Mouse (Mus musculus): ENCODE data around the gene Chpf. TPM values are rescaled to one million over a fixed set of nuclear protein-coding genes. Genes with fewer than 3 reads are reported as not detected.
A peak's percentile ranks its signal among the peaks of the same experiment; 100 is the strongest.

Chpf gene
- polyA plus RNA-seq, 1 experiment from 2014 or later: 24.6 TPM

DNA sequence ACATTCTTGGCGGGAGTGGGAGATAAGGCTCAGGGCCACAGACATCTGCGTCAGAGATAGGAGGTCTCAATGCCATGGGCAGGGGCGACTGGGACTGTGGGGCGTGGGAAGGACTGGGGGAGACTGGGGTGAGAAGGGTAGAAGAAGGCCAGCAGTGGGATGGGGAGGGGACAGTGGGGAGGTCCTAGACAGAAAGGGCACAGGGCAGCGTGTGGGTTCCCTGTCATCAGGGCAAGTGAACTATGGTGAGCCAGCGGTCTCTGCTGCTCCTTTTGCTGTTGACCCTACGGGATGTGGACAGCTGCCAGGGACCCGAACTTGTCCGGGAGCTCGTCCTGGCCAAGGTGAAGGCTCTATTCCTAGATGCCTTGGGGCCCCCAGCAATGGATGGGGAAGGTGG is 27.9 kb upstream of the Chpf start, which contains the start of gene Inha:
Gene Inha, plus strand, starts transcription at position 72 of the 400 bp plus-strand sequence.
- ATAC-seq (ENCODE audit: low FRiP score, low TSS enrichment) (no peak), DNase-seq (ENCODE audit: low spot score) (no peak)
- TF ChIP-seq EP300 (optimal IDR thresholded peaks at IDR 0.05): no peak
- no peak for TF ChIP-seq CTCF (IDR thresholded peaks at IDR 0.05; ENCODE audit: low read depth)
- H3K4me1 ChIP-seq (replicated peaks; ENCODE audit: control insufficient read depth, insufficient read depth): no peaks in the 10 kb centered on the region; the same call in 1 of the 2 replicates
- H3K9ac ChIP-seq (ENCODE audit: low read length): peak within 1 kb of the TSS; percentile 93
- H3K36me3 ChIP-seq (ENCODE audit: control insufficient read depth, insufficient read depth, low read length): peaks cover 1% of the 10 kb centered on the region; the same call in 1 of the 2 replicates
- peak within 1 kb of the TSS; percentile 91 for H3K4me2 ChIP-seq (replicated peaks; ENCODE audit: low read depth)
- no peaks in the 10 kb centered on the region for H3K27me3 ChIP-seq (ENCODE audit: control insufficient read depth, insufficient read depth, low read length)
- peak within 1 kb of the TSS; percentile 85 for H3K4me3 ChIP-seq (ENCODE audit: low read depth, low read length)
- no peaks in the 10 kb centered on the region for H3K9me3 ChIP-seq (ENCODE audit: control insufficient read depth, low read length)
- H3K27ac ChIP-seq (replicated peaks): peak within 1 kb of the TSS; percentile 95
- WGBS: 54% methylated on average over 10 of the region's 10 CpGs

DNA sequence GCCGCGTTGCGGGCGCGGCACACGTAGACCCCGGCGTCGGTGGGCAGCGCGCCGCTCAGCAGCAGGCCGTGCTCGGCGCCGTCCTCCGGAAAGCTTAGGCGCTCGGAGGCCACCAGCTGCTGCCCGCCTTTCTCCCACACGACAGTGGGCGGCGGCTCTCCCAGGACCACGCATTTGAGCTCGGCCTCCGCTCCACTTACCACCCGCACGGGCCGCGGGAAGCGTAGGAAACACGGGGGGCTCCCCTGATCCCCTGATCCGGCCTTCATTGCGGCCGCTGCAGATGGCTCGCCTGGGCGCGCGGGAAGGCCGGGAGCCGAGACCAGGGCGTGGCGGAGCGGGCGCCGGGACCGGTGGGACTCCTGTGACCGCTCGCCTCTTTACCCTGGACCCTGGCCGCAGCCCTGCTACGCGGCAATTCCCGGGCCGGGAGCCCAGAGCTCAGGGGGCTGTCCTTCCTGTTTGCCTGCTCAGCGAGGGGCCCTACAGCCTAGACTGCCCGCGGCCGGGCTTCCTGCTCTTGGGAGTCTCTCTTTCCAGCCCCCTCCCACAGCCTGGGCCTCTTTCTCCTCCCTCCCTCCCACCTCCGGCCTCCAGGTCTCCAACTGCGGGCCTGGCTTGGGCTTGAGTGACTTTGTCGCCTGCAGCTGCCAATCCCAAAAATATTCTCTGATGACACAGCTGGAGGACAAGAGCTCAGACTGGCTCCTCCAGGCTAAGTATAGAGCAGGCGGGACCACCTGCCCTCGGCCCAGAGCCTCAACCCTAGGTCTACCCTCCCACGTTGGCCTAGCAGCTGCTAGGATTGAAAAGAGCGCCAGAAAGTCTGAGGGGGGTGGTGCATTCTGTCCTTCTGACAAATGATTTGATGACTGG is 27.1 kb upstream of the Chpf start, which contains the start of gene Obsl1:
Gene Obsl1, minus strand, starts transcription at position 497 of the 876 bp plus-strand sequence.
- DNase-seq (ENCODE audit: low spot score) (peak; percentile 70), ATAC-seq (ENCODE audit: low FRiP score, low TSS enrichment) (peak; percentile 79)
- H3K4me1 ChIP-seq (replicated peaks; ENCODE audit: control insufficient read depth, insufficient read depth): no peaks in the 10 kb centered on the region; the same call in 1 of the 2 replicates
- peak within 1 kb of the TSS; percentile 93 for H3K9ac ChIP-seq (ENCODE audit: low read length)
- no peaks in the 10 kb centered on the region for H3K9me3 ChIP-seq (ENCODE audit: control insufficient read depth, low read length)
- peak within 1 kb of the TSS; percentile 85 for H3K4me3 ChIP-seq (ENCODE audit: low read depth, low read length)
- H3K36me3 ChIP-seq (ENCODE audit: control insufficient read depth, insufficient read depth, low read length): peaks cover 5% of the 10 kb centered on the region
- under 1% methylated on average over 60 of the region's 65 CpGs for WGBS
- no peak for TF ChIP-seq CTCF (IDR thresholded peaks at IDR 0.05; ENCODE audit: low read depth)
- TF ChIP-seq EP300 (optimal IDR thresholded peaks at IDR 0.05): no peak
- no peaks in the 10 kb centered on the region for H3K27me3 ChIP-seq (ENCODE audit: control insufficient read depth, insufficient read depth, low read length)
- H3K4me2 ChIP-seq (replicated peaks; ENCODE audit: low read depth): peak within 1 kb of the TSS; percentile 91
- peak within 1 kb of the TSS; percentile 95 for H3K27ac ChIP-seq (replicated peaks)

DNA sequence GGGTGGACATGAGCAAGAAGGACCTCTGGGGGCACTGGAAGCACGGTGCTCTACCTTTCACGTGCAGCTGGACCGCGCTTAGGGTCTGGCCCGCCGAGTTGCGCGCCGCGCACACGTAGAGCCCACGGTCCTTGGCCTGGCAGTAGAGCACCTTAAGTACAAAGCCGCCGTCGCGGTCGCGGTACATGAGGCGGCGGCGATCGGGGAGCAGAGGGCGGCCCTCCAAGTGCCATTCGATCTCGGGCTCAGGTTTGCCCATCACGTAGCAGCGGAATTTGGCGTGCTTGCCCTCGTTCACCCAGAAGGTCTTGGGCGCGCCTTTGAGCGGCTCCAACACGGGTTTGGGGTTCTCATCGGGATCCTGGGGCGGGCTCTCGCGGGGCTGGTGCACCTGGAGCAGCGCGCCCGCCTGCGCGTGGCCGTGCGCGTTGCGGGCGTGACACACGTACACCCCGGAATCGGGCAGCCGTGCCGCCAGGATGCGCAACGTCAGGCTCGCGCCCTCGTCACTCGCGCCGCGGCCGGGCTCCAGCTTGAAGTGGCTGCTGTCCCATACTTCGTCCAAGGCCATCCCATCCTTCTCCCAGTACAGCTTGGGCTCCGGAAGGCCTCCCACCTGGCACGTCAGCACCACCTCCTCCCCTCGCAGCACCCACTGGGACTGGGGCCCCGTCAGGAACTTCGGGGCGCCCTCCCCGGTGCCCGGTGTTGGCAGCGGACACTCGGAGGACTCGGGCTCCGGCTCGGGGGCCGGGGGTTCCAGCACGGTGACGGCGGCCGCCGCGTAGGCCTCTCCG is 26.2 kb upstream of the Chpf start:
- under 1% methylated on average over 72 of the region's 84 CpGs for WGBS
- TF ChIP-seq EP300 (optimal IDR thresholded peaks at IDR 0.05): no peak
- TF ChIP-seq CTCF (IDR thresholded peaks at IDR 0.05; ENCODE audit: low read depth): 0 out of 2 replicates have a peak, but pooled peaks have one; percentile 29
- peak; percentile 81 for DNase-seq (ENCODE audit: low spot score)
- peak overlapping the region; percentile 85 for H3K4me3 ChIP-seq (ENCODE audit: low read depth, low read length)
- H3K36me3 ChIP-seq (ENCODE audit: control insufficient read depth, insufficient read depth, low read length): peaks cover 10% of the 10 kb centered on the region
- H3K9me3 ChIP-seq (ENCODE audit: control insufficient read depth, low read length): no peaks in the 10 kb centered on the region
- peak overlapping the region; percentile 95 for H3K27ac ChIP-seq (replicated peaks)
- no peaks in the 10 kb centered on the region for H3K4me1 ChIP-seq (replicated peaks; ENCODE audit: control insufficient read depth, insufficient read depth)
- ATAC-seq (ENCODE audit: low FRiP score, low TSS enrichment): peak; percentile 76
- peak overlapping the region; percentile 93 for H3K9ac ChIP-seq (ENCODE audit: low read length)
- H3K4me2 ChIP-seq (replicated peaks; ENCODE audit: low read depth): peak overlapping the region; percentile 91
- H3K27me3 ChIP-seq (ENCODE audit: control insufficient read depth, insufficient read depth, low read length): no peaks in the 10 kb centered on the region

DNA sequence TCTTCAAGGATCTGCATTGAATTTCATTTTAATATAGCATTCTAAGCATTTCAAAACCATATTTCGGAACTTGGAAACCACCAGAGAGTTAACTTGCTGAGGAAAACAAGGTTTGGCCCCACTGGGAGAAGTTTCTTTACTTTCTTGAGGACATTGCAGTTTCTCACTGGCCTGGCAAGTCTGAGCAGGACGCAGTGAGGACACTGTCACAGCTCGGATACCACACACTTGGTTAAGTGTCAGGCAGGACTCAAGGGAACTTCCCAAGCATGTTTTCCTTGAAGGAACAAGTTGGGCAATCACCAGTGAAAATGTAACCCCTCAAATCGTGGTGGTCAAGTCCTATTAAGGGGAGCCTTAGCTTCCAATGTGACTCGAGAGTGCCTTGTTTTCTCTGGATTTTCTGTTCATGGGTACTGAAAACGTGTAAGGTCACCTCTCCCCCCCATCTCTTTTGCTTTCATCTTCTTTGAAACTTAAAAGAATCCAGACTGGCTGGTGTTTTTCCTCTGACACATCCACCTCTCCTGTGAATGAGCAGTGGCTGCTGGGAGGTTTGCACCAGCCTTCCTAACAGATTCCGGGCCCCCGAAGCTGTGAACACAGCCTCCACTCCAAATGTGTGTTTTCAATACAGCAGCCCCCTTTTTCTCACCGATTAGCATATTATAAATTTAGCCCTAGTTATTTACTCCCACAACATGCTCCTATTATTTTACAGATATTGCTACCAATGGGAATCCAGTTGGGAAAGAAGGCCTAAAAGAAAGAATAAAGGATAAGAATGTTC is 25.3 kb upstream of the Chpf start:
- 44% methylated on average over 9 of the region's 9 CpGs for WGBS
- DNase-seq (ENCODE audit: low spot score) (no peak), ATAC-seq (ENCODE audit: low FRiP score, low TSS enrichment) (no peak)
- no peaks in the 10 kb centered on the region for H3K27me3 ChIP-seq (ENCODE audit: control insufficient read depth, insufficient read depth, low read length)
- peak overlapping the region; percentile 85 for H3K4me3 ChIP-seq (ENCODE audit: low read depth, low read length)
- H3K4me1 ChIP-seq (replicated peaks; ENCODE audit: control insufficient read depth, insufficient read depth): no peaks in the 10 kb centered on the region
- H3K4me2 ChIP-seq (replicated peaks; ENCODE audit: low read depth): peak overlapping the region; percentile 91
- H3K9ac ChIP-seq (ENCODE audit: low read length): peak overlapping the region; percentile 93; the same call in 1 of the 2 replicates
- H3K9me3 ChIP-seq (ENCODE audit: control insufficient read depth, low read length): no peaks in the 10 kb centered on the region
- H3K27ac ChIP-seq (replicated peaks): no peak overlapping the region
- TF ChIP-seq CTCF (IDR thresholded peaks at IDR 0.05; ENCODE audit: low read depth) (no peak), EP300 (optimal IDR thresholded peaks at IDR 0.05) (no peak)
- H3K36me3 ChIP-seq (ENCODE audit: control insufficient read depth, insufficient read depth, low read length): peaks cover 15% of the 10 kb centered on the region

DNA sequence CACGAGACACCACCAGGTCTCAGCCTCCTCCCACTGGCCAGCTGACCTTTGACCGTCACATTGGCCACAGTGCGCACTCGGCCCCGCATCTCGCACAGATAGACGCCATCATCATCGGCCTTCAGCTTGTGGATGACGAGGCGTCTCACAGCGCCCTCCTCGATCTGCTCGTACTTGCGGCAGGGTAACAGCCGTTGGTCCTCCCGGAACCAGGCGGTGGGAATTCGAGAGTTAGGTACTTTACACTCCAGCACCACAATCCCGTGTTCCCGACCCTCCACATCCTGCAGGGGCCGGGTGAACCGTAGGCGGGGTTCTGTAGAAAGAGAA is 24.5 kb upstream of the Chpf start:
- no peak overlapping the region for H3K4me3 ChIP-seq (ENCODE audit: low read depth, low read length)

More for the DNA sequence above, 24.5 kb upstream of the Chpf start:
- no peak for ATAC-seq (ENCODE audit: low FRiP score, low TSS enrichment)
- no peak for DNase-seq (ENCODE audit: low spot score)
- H3K27me3 ChIP-seq (ENCODE audit: control insufficient read depth, insufficient read depth, low read length): no peaks in the 10 kb centered on the region
- no peaks in the 10 kb centered on the region for H3K4me1 ChIP-seq (replicated peaks; ENCODE audit: control insufficient read depth, insufficient read depth)
- TF ChIP-seq CTCF (IDR thresholded peaks at IDR 0.05; ENCODE audit: low read depth) (no peak), EP300 (optimal IDR thresholded peaks at IDR 0.05) (no peak)
- H3K9me3 ChIP-seq (ENCODE audit: control insufficient read depth, low read length): no peaks in the 10 kb centered on the region
- 65% methylated on average over 23 of the region's 23 CpGs for WGBS
- 0 out of 2 replicates have a peak overlapping the region, but pooled peaks have one; percentile 23 for H3K9ac ChIP-seq (ENCODE audit: low read length)
- no peak overlapping the region for H3K27ac ChIP-seq (replicated peaks)
- peaks cover 15% of the 10 kb centered on the region for H3K36me3 ChIP-seq (ENCODE audit: control insufficient read depth, insufficient read depth, low read length)
- no peak overlapping the region; the same call in 1 of the 2 replicates for H3K4me2 ChIP-seq (replicated peaks; ENCODE audit: low read depth)

Data from stomach, postnatal 0 days (tissue).